Mouse (Mus musculus): ENCODE data around the gene Ptprn2. TPM values are rescaled to one million over a fixed set of nuclear protein-coding genes. Genes with fewer than 3 reads are reported as not detected.
A peak's percentile ranks its signal among the peaks of the same experiment; 100 is the strongest.

Ptprn2 gene
- polyA plus RNA-seq, 1 experiment: 0.22 TPM

- H3K36me3 ChIP-seq (ENCODE audit: control insufficient read depth, insufficient read depth): no peaks in the 10 kb centered on the region
- no peak overlapping the region for H3K4me2 ChIP-seq (ENCODE audit: low read depth)
- TF ChIP-seq REST (IDR thresholded peaks at IDR 0.05; ENCODE audit: insufficient read depth, insufficient read length) (no peak), MYOG (IDR thresholded peaks at IDR 0.05; ENCODE audit: control insufficient read depth in 1 of 3, insufficient read depth in 1 of 3, insufficient read length in 2 of 3, low read depth in 2 of 3) (no peak), TCF12 (IDR thresholded peaks at IDR 0.05; ENCODE audit: insufficient read depth, poor library complexity, severe bottlenecking) (no peak), MYOD1 (IDR thresholded peaks at IDR 0.05; ENCODE audit: control insufficient read depth in 1 of 3, insufficient read length in 2 of 3, low read depth in 2 of 3) (no peak)
- no peak overlapping the region for H3K4me3 ChIP-seq
- no peaks in the 10 kb centered on the region for H3K27me3 ChIP-seq (ENCODE audit: control insufficient read depth, insufficient read depth, insufficient read length)
- H3K79me2 ChIP-seq (ENCODE audit: control insufficient read depth, insufficient read depth): no peaks in the 10 kb centered on the region
- H3ac ChIP-seq (ENCODE audit: control insufficient read depth, insufficient read length): no peak overlapping the region
Measured at GRCm38 (mm10) chr12:117140901-117141300, 655.4 kb downstream of the Ptprn2 start.

- TF ChIP-seq E2F4 (IDR thresholded peaks at IDR 0.05; ENCODE audit: insufficient read depth): no peak
- no peak for TF ChIP-seq MYOD1 (IDR thresholded peaks at IDR 0.05; ENCODE audit: control insufficient read depth in 1 of 3, insufficient read length in 2 of 3, low read depth in 2 of 3)
- no peak overlapping the region for H3ac ChIP-seq (ENCODE audit: control insufficient read depth, insufficient read length)
- H3K4me3 ChIP-seq: no peak overlapping the region
- H3K4me2 ChIP-seq (ENCODE audit: low read depth): no peak overlapping the region
- no peaks in the 10 kb centered on the region for H3K79me2 ChIP-seq (ENCODE audit: control insufficient read depth, insufficient read depth)
- H3K36me3 ChIP-seq (ENCODE audit: control insufficient read depth, insufficient read depth): no peaks in the 10 kb centered on the region
- H3K27me3 ChIP-seq (ENCODE audit: control insufficient read depth, insufficient read depth, insufficient read length): no peaks in the 10 kb centered on the region
Measured at GRCm38 (mm10) chr12:117141394-117141793, 655.9 kb downstream of the Ptprn2 start.

DNA sequence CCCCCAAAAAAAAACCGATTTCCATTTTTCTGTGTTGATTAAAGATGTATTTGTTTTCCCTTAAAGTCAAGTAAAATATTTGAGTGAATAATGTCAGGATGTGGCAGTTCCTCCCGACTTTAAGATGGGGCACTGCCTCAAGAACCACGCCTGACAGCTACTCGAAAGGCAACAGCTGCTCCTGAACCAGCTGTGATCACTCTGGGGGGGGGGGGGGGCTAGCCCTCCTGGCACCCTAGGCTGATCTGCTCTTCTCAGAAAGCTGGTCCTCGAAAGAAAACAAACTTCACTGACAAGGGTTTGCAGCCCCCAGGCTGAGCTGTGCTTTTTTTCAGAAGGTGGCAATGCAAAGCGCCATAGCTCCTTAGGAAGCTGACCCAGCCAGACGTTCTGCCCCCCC is 663.7 kb downstream of the Ptprn2 start:
- Histone ChIP-seq H3K79me2 (ENCODE audit: control insufficient read depth, insufficient read depth) (no peaks in the 10 kb centered on the region), H3K27me3 (ENCODE audit: control insufficient read depth, insufficient read depth, insufficient read length) (no peaks in the 10 kb centered on the region), H3K4me2 (ENCODE audit: low read depth) (peak overlapping the region; percentile 68), H3K36me3 (ENCODE audit: control insufficient read depth, insufficient read depth) (no peaks in the 10 kb centered on the region), H3ac (ENCODE audit: control insufficient read depth, insufficient read length) (no peak overlapping the region), H3K4me3 (peak overlapping the region; percentile 31)
- TF ChIP-seq POLR2AphosphoS2 (IDR thresholded peaks at IDR 0.05; ENCODE audit: insufficient read length, low read depth) (no peak), TCF12 (IDR thresholded peaks at IDR 0.05; ENCODE audit: insufficient read depth, poor library complexity, severe bottlenecking) (no peak), MYOG (IDR thresholded peaks at IDR 0.05; ENCODE audit: control insufficient read depth in 1 of 3, insufficient read depth in 1 of 3, insufficient read length in 2 of 3, low read depth in 2 of 3) (peak in 1 of 3 experiments; percentile 46), TCF3 (IDR thresholded peaks at IDR 0.05; ENCODE audit: insufficient read length, low read depth) (no peak), MYOD1 (IDR thresholded peaks at IDR 0.05; ENCODE audit: control insufficient read depth in 1 of 3, insufficient read length in 2 of 3, low read depth in 2 of 3) (peak in 2 of 3 experiments; percentile 70 to 72), CEBPB (IDR thresholded peaks at IDR 0.05; ENCODE audit: insufficient read depth, poor library complexity, severe bottlenecking) (no peak)

GRCm38 (mm10) chr12:117150611-117151395 is 665.3 kb downstream of the Ptprn2 start:
- TF ChIP-seq MYOG (IDR thresholded peaks at IDR 0.05; ENCODE audit: control insufficient read depth in 1 of 3, insufficient read depth in 1 of 3, insufficient read length in 2 of 3, low read depth in 2 of 3) (no peak), MYOD1 (IDR thresholded peaks at IDR 0.05; ENCODE audit: control insufficient read depth in 1 of 3, insufficient read length in 2 of 3, low read depth in 2 of 3) (no peak), TCF12 (IDR thresholded peaks at IDR 0.05; ENCODE audit: insufficient read depth, poor library complexity, severe bottlenecking) (no peak), E2F4 (IDR thresholded peaks at IDR 0.05; ENCODE audit: insufficient read depth) (no peak), TCF3 (IDR thresholded peaks at IDR 0.05; ENCODE audit: insufficient read length, low read depth) (no peak), POLR2A (IDR thresholded peaks at IDR 0.05; ENCODE audit: insufficient read length, low read depth) (peak; percentile 61), MAX (IDR thresholded peaks at IDR 0.05; ENCODE audit: low read depth) (no peak), USF1 (IDR thresholded peaks at IDR 0.05; ENCODE audit: low read depth) (no peak), SRF (IDR thresholded peaks at IDR 0.05; ENCODE audit: control insufficient read depth, insufficient read length, low read depth) (no peak), POLR2AphosphoS2 (IDR thresholded peaks at IDR 0.05; ENCODE audit: insufficient read length, low read depth) (peak; percentile 25), REST (IDR thresholded peaks at IDR 0.05; ENCODE audit: insufficient read depth, insufficient read length) (no peak), CEBPB (IDR thresholded peaks at IDR 0.05; ENCODE audit: insufficient read depth, poor library complexity, severe bottlenecking) (no peak)
- H3K27me3 ChIP-seq (ENCODE audit: control insufficient read depth, insufficient read depth, insufficient read length): no peaks in the 10 kb centered on the region
- H3ac ChIP-seq (ENCODE audit: control insufficient read depth, insufficient read length): no peak overlapping the region
- no peaks in the 10 kb centered on the region for H3K79me2 ChIP-seq (ENCODE audit: control insufficient read depth, insufficient read depth)
- peak overlapping the region; percentile 31 for H3K4me3 ChIP-seq
- no peaks in the 10 kb centered on the region for H3K36me3 ChIP-seq (ENCODE audit: control insufficient read depth, insufficient read depth)
- peak overlapping the region; percentile 73 for H3K4me2 ChIP-seq (ENCODE audit: low read depth)

GRCm38 (mm10) chr12:117151611-117152010 is 666.1 kb downstream of the Ptprn2 start:
- Histone ChIP-seq H3K79me2 (ENCODE audit: control insufficient read depth, insufficient read depth) (no peaks in the 10 kb centered on the region), H3ac (ENCODE audit: control insufficient read depth, insufficient read length) (no peak overlapping the region), H3K4me2 (ENCODE audit: low read depth) (peak overlapping the region; percentile 73), H3K36me3 (ENCODE audit: control insufficient read depth, insufficient read depth) (no peaks in the 10 kb centered on the region), H3K27me3 (ENCODE audit: control insufficient read depth, insufficient read depth, insufficient read length) (no peaks in the 10 kb centered on the region), H3K4me3 (peak overlapping the region; percentile 31)
- no peak for TF ChIP-seq POLR2AphosphoS2 (IDR thresholded peaks at IDR 0.05; ENCODE audit: insufficient read length, low read depth)
- no peak for TF ChIP-seq POLR2A (IDR thresholded peaks at IDR 0.05; ENCODE audit: insufficient read length, low read depth)
- TF ChIP-seq E2F4 (IDR thresholded peaks at IDR 0.05; ENCODE audit: insufficient read depth): no peak
- no peak for TF ChIP-seq SRF (IDR thresholded peaks at IDR 0.05; ENCODE audit: control insufficient read depth, insufficient read length, low read depth)
- TF ChIP-seq MYOG (IDR thresholded peaks at IDR 0.05; ENCODE audit: control insufficient read depth in 1 of 3, insufficient read depth in 1 of 3, insufficient read length in 2 of 3, low read depth in 2 of 3): no peak
- no peak for TF ChIP-seq MYOD1 (IDR thresholded peaks at IDR 0.05; ENCODE audit: control insufficient read depth in 1 of 3, insufficient read length in 2 of 3, low read depth in 2 of 3)
- TF ChIP-seq REST (IDR thresholded peaks at IDR 0.05; ENCODE audit: insufficient read depth, insufficient read length): no peak
- TF ChIP-seq MAX (IDR thresholded peaks at IDR 0.05; ENCODE audit: low read depth): no peak
